Mouse (Mus musculus): ENCODE results near the gene Il11ra2.
"Not testable (repeated sequence)": the region's sequence is repeated elsewhere in the genome, so short reads cannot be mapped to it uniquely, and the experiment has no call there.

GRCm38 (mm10) chr4:42680374-42681356, 19.0 kb upstream of the Il11ra2 start:
- TF ChIP-seq CTCF, EP300 (IDR thresholded peaks at IDR 0.05; ENCODE audit: low read depth): not testable (repeated sequence)
